Mouse (Mus musculus): Measurements from ENCODE around the gene Sept9. TPM values are rescaled to one million over a fixed set of nuclear protein-coding genes. Genes with fewer than 3 reads are reported as not detected.

Gene Sept9
- polyA plus RNA-seq, 1 experiment from 2014 or later: 106 TPM

- WGBS: 85% methylated on average over 5 of the region's 5 CpGs
- no peaks in the 10 kb centered on the region for H3K36me3 ChIP-seq (replicated peaks)
These were observed 26.7 kb downstream of the Sept9 start for GRCm38 (mm10) chr11:117226214-117226535.

GRCm38 (mm10) chr11:117228139-117228538 lies 28.7 kb downstream of the Sept9 start:
- H3K27me3 ChIP-seq (replicated peaks): 0 out of 2 replicates have a peak, but pooled peaks cover 1% of the 10 kb centered on the region
- no peaks in the 10 kb centered on the region for H3K9me3 ChIP-seq
- H3K9ac ChIP-seq: no peak overlapping the region
- H3K36me3 ChIP-seq (replicated peaks): no peaks in the 10 kb centered on the region
- 57% methylated on average over 10 of the region's 10 CpGs for whole genome bisulfite sequencing
- no peak overlapping the region for H3K27ac ChIP-seq
- H3K4me1 ChIP-seq: no peaks in the 10 kb centered on the region
- H3K4me3 ChIP-seq: no peak overlapping the region
- H3K4me2 ChIP-seq: no peak overlapping the region
- ATAC-seq (replicated peaks): no peak

More at GRCm38 (mm10) chr11:117226214-117226535, 26.7 kb downstream of the Sept9 start:
- ATAC-seq (replicated peaks): no peak
- H3K4me2 ChIP-seq: no peak overlapping the region
- H3K27me3 ChIP-seq (replicated peaks): no peaks in the 10 kb centered on the region
- no peak overlapping the region for H3K27ac ChIP-seq
- no peak overlapping the region for H3K9ac ChIP-seq
- H3K4me1 ChIP-seq: no peaks in the 10 kb centered on the region
- no peak overlapping the region for H3K4me3 ChIP-seq
- no peaks in the 10 kb centered on the region for H3K9me3 ChIP-seq

- H3K27ac ChIP-seq: no peak overlapping the region
- H3K9ac ChIP-seq: no peak overlapping the region
- 70% methylated on average over 11 of the region's 11 CpGs for WGBS
- ATAC-seq (replicated peaks): no peak
- peaks cover 11% of the 10 kb centered on the region for H3K4me1 ChIP-seq
- H3K27me3 ChIP-seq (replicated peaks): peaks cover 7% of the 10 kb centered on the region; the same call in 1 of the 2 replicates
- H3K4me3 ChIP-seq: no peak overlapping the region
- H3K4me2 ChIP-seq: no peak overlapping the region
- H3K9me3 ChIP-seq: no peaks in the 10 kb centered on the region
- no peaks in the 10 kb centered on the region for H3K36me3 ChIP-seq (replicated peaks)
These were observed 32.1 kb downstream of the Sept9 start for GRCm38 (mm10) chr11:117231551-117231950.

DNA sequence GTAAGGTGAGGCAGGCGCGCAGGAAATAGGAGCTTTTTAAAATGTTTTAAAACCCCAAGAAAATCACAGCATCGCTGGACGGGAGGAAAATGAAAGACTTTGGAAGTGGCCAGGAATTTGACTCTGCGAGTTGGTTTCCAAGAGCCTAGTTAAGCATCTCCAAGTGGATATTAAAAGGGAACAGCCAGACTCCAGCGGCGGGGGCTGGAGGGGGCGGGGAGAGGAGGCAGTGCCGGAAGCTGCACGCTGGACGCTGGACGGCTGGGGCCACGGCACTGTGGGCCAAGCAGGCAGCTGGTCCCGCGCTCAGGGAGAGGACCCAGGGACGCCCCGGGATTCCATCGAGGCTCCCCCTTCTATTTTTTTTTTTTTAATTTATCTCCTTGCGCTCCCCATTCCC lies 32.6 kb downstream of the Sept9 start:
- peaks cover 11% of the 10 kb centered on the region for H3K4me1 ChIP-seq
- H3K27ac ChIP-seq: no peak overlapping the region
- peaks cover 7% of the 10 kb centered on the region; the same call in 1 of the 2 replicates for H3K27me3 ChIP-seq (replicated peaks)
- H3K4me2 ChIP-seq: peak overlapping the region; percentile 30
- no peak overlapping the region for H3K9ac ChIP-seq
- no peak overlapping the region for H3K4me3 ChIP-seq
- H3K36me3 ChIP-seq (replicated peaks): no peaks in the 10 kb centered on the region
- 25% methylated on average over 19 of the region's 19 CpGs for WGBS
- no peaks in the 10 kb centered on the region for H3K9me3 ChIP-seq
- ATAC-seq (replicated peaks): no peak

DNA sequence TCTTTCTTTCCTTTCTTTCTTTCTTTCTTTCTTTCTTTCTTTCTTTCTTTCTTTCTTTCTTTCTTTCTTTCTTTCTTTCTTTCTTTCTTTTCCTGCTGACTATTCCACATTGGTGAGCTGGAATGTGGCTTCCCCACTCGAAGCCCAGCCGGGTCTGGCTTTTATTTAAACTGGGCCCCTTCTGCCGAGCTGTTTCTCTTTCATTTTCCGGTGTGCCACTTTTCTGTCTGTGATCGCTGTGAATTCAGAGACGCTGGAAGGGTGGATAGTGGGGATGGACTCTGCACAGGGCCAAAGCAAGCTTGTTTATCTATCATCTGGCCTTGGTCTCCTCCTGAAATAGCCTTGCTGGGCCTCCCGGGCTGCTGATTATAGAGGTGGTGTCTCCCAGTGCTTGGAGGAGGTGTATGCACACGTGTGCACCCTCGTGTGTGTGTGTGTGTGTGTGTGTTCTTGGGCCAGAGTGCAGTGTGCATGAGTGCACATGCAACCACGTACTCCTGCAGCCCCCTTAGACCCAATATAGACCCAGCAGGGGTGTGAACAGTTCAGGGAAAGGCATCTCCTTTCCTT lies 33.5 kb downstream of the Sept9 start:
- Histone ChIP-seq H3K4me2 (no peak overlapping the region), H3K9ac (no peak overlapping the region), H3K27ac (no peak overlapping the region), H3K4me1 (peaks cover 11% of the 10 kb centered on the region), H3K4me3 (no peak overlapping the region), H3K36me3 (replicated peaks) (no peaks in the 10 kb centered on the region), H3K27me3 (replicated peaks) (peaks cover 7% of the 10 kb centered on the region; the same call in 1 of the 2 replicates), H3K9me3 (no peaks in the 10 kb centered on the region)
- no peak for ATAC-seq (replicated peaks)
- 61% methylated on average over 10 of the region's 10 CpGs for WGBS

DNA sequence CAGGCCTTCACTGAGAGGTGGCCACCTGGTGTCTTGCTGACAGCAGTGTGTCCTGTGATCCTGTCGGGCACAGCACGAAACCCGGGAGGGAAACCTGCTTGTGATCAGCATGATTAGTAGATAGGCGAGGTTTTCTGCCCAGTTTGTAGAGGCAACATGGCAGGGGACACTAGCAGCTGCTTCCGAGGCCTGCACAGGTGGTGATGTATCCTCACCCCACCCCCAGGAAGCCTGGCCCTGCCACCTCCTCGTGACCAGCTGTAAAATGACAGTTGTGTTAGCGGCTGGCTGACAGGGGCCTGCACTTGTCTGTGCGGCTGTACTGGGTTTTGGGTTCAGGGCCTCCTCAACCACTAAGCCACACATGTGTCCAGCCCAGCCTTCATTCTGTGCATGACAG lies 34.4 kb downstream of the Sept9 start:
- Histone ChIP-seq H3K4me2 (no peak overlapping the region), H3K4me3 (no peak overlapping the region), H3K27ac (no peak overlapping the region), H3K9me3 (no peaks in the 10 kb centered on the region), H3K27me3 (replicated peaks) (peaks cover 7% of the 10 kb centered on the region; the same call in 1 of the 2 replicates), H3K36me3 (replicated peaks) (no peaks in the 10 kb centered on the region), H3K9ac (no peak overlapping the region), H3K4me1 (peaks cover 14% of the 10 kb centered on the region)
- ATAC-seq (replicated peaks): no peak
- 81% methylated on average over 8 of the region's 8 CpGs for WGBS

DNA sequence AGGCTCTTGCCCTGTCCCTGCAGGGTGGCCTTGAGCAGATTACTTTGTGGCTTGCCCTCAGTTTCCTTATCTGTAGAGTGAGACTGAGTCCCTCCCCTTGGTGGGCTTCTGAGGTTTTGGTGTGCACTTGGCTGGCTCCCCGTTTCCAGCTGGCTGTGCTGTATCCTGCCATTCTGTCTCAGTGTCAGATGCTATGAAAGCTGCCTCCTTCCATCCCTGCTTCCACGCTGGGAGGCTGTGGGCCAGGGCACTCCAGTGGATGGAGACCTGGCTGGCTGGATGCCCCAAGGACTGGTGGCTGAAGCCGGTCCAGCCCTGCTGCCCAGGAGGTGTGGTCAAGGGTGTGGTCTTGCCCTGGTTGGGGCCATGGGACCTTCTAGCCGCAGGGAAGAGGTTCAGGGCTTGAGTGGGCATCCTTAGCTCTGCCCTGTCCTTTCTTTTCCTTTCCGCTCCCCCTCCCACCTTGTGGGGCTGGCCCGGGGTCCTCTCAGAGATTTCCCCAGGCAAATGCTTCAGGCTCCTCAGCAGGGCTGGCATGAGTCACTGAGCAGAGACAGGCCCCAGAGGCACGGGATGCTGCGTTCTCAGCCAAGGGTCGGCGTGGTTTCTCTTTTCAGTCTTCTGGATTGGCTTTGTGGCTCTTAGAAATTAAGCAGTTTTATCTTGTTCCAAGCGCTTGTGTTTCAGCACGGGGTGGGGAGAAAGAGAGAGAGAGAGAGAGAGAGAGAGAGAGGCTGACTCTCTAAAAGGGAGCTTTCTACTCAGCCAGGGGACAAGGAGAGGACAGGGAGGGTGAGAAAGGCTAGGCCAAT lies 35.8 kb downstream of the Sept9 start:
- ATAC-seq (replicated peaks): no peak
- H3K9ac ChIP-seq: no peak overlapping the region
- 43% methylated on average over 12 of the region's 12 CpGs for WGBS
- peaks cover 7% of the 10 kb centered on the region; the same call in 1 of the 2 replicates for H3K27me3 ChIP-seq (replicated peaks)
- H3K27ac ChIP-seq: no peak overlapping the region
- H3K4me3 ChIP-seq: no peak overlapping the region
- no peaks in the 10 kb centered on the region for H3K36me3 ChIP-seq (replicated peaks)
- H3K9me3 ChIP-seq: no peaks in the 10 kb centered on the region
- peaks cover 14% of the 10 kb centered on the region for H3K4me1 ChIP-seq
- H3K4me2 ChIP-seq: no peak overlapping the region

- no peak for ATAC-seq (replicated peaks)
- H3K36me3 ChIP-seq (replicated peaks): no peaks in the 10 kb centered on the region
- no peak overlapping the region for H3K4me3 ChIP-seq
- WGBS: 45% methylated on average over 9 of the region's 9 CpGs
- no peaks in the 10 kb centered on the region for H3K9me3 ChIP-seq
- peaks cover 7% of the 10 kb centered on the region; the same call in 1 of the 2 replicates for H3K27me3 ChIP-seq (replicated peaks)
- no peak overlapping the region for H3K4me2 ChIP-seq
- H3K4me1 ChIP-seq: peaks cover 14% of the 10 kb centered on the region
- no peak overlapping the region for H3K9ac ChIP-seq
- H3K27ac ChIP-seq: no peak overlapping the region
These were observed 36.5 kb downstream of the Sept9 start for GRCm38 (mm10) chr11:117235898-117236459.

- peak; percentile 73 for ATAC-seq (replicated peaks)
- peaks cover 5% of the 10 kb centered on the region; the same call in 1 of the 2 replicates for H3K27me3 ChIP-seq (replicated peaks)
- no peak overlapping the region for H3K4me3 ChIP-seq
- H3K36me3 ChIP-seq (replicated peaks): no peaks in the 10 kb centered on the region
- no peak overlapping the region for H3K4me2 ChIP-seq
- H3K27ac ChIP-seq: no peak overlapping the region
- H3K4me1 ChIP-seq: peaks cover 14% of the 10 kb centered on the region
- no peaks in the 10 kb centered on the region for H3K9me3 ChIP-seq
- 2% methylated on average over 4 of the region's 4 CpGs for WGBS
- no peak overlapping the region for H3K9ac ChIP-seq
These were observed 38.7 kb downstream of the Sept9 start for GRCm38 (mm10) chr11:117238169-117238568.

DNA sequence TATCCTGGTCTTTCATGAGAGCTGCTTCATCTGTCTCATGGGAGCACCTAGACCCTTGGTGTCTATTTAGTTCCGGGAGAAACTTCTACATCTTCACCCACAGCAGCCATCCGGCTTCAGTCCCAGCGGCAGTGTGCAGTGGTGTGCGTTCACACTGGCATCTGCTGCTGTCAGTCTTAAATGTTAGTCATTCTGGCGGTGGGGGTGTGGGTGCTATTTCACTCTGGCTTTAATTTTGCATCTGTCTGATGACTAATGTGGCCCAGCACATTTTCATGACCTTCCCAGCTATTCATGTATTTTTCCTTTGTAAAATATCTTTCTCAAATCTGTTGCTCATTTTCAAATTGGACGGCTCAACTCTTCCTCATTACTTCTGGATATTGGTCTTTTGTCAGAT lies 40.2 kb downstream of the Sept9 start:
- no peak for ATAC-seq (replicated peaks)
- Histone ChIP-seq H3K9me3 (no peaks in the 10 kb centered on the region), H3K27me3 (replicated peaks) (no peaks in the 10 kb centered on the region), H3K4me1 (peaks cover 14% of the 10 kb centered on the region), H3K4me3 (no peak overlapping the region), H3K9ac (no peak overlapping the region), H3K27ac (no peak overlapping the region), H3K36me3 (replicated peaks) (no peaks in the 10 kb centered on the region), H3K4me2 (no peak overlapping the region)
- 89% methylated on average over 6 of the region's 6 CpGs for WGBS

DNA sequence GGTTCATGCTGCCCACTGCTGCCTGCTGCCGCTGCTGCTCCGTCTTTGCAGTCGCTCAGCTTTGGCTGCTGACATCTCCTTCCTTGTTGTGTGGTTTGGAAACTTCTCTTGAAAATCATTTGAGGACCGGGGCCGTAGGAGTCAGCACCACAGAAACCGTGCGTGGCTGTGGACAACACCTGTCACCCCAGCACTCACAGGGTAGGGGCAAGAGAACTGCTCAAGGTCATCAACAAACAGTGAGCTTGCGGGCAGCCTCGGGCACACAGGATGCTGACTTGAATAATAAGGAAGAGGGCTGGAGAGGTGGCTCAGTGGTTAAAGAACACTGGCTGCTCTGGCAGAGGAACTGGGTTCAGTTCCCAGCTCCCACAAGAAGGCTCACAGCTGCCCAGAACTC lies 40.9 kb downstream of the Sept9 start:
- Histone ChIP-seq H3K4me2 (no peak overlapping the region), H3K36me3 (replicated peaks) (no peaks in the 10 kb centered on the region), H3K27me3 (replicated peaks) (no peaks in the 10 kb centered on the region), H3K4me1 (peaks cover 11% of the 10 kb centered on the region), H3K9me3 (no peaks in the 10 kb centered on the region), H3K9ac (no peak overlapping the region), H3K27ac (no peak overlapping the region), H3K4me3 (no peak overlapping the region)
- WGBS: 79% methylated on average over 9 of the region's 9 CpGs
- ATAC-seq (replicated peaks): no peak

DNA sequence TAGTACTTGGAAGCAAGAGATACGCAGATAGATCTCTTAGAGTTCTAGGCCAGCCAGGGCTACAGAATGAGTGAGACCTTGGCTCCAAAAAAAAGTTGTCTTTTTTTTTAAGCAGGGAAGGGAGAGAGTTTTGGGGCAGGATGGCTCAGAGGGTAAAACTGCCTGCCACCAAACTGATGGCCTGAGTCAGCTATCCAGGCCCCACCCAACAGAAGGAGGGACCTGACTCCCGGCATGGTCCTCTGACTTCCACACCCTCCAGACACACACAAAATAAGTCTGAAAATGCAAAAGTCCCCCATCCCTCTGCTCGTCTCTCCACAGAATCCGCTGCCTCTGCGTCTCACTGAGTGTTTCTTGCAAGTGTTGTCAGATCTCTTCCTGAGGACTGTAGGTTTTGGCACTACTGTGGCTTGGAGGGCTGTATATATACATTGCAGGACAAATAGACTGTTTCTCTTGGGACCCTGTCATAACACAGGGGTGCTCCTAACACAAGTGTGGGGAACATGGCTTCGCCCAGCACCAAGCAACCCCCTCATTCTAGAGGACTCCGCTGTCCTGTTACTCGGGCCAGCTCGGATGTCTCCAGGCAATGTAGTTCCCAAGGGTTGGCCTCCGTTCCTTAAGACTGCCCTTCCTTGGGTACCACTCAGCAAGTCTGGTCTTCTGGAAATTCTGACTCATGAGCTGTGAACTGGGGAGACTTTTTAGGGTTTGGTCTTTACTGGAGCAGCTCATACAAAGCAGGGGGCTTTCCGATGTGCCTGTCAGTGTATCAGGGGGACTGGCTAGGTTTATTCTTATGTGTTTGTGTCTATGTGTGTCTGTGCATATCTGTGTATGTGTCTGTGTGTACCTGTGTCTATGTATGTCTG lies 41.6 kb downstream of the Sept9 start:
- WGBS: 82% methylated on average over 11 of the region's 11 CpGs

More for the DNA sequence above, 41.6 kb downstream of the Sept9 start:
- H3K4me2 ChIP-seq: no peak overlapping the region
- H3K4me1 ChIP-seq: peaks cover 3% of the 10 kb centered on the region
- H3K27ac ChIP-seq: no peak overlapping the region
- no peaks in the 10 kb centered on the region for H3K36me3 ChIP-seq (replicated peaks)
- no peaks in the 10 kb centered on the region for H3K9me3 ChIP-seq
- ATAC-seq (replicated peaks): no peak
- no peak overlapping the region for H3K9ac ChIP-seq
- no peaks in the 10 kb centered on the region for H3K27me3 ChIP-seq (replicated peaks)
- H3K4me3 ChIP-seq: no peak overlapping the region

Data from midbrain, embryonic 15.5 days (tissue).